ENCODE assay signal across 34 mouse cellular contexts in genomic region chr4:54081411-54081810, GRCm38 (mm10).
"Had no signal": no experiment of that assay in that cellular context is flagged by ENCODE, and none has a peak within 500 bp of the region (broad histone marks: within the 10 kb centered on the region; RNA-seq: fewer than 3 reads in every experiment).

No protein-coding gene starts in this region.

- H3K36me3 ChIP-seq: heart, embryonic 10.5 days; heart, embryonic 13.5 days; heart, embryonic 15.5 days; hindbrain, embryonic 10.5 days; hindbrain, embryonic 12.5 days; hindbrain, embryonic 13.5 days; hindbrain, embryonic 15.5 days; intestine, embryonic 15.5 days; kidney, embryonic 15.5 days had no signal

- H3K27ac ChIP-seq: heart, embryonic 10.5 days; heart, embryonic 13.5 days; heart, embryonic 15.5 days; hindbrain, embryonic 10.5 days; hindbrain, embryonic 12.5 days; hindbrain, embryonic 13.5 days; hindbrain, embryonic 14.5 days; hindbrain, embryonic 15.5 days; hindbrain, postnatal 0 days; intestine, embryonic 15.5 days; kidney, embryonic 15.5 days; kidney, postnatal 0 days; layer of hippocampus, adult 2 months had no signal

- DNase-seq: heart, postnatal 10 days; heart, postnatal 14 days; heart, postnatal 36 days; heart, postnatal 4 days; kidney, adult 11 months; kidney, adult 18-20 months; kidney, adult 2 months; kidney, adult 8-10 months; kidney, adult 9 months; kidney, postnatal 10 days; kidney, postnatal 14 days; kidney, postnatal 25 days; kidney, postnatal 36 days; kidney, postnatal 4 days; layer of hippocampus, adult 9-11 months; layer of hippocampus, postnatal 36 days had no signal

- H3K9ac ChIP-seq: heart, embryonic 13.5 days; heart, embryonic 15.5 days; hindbrain, embryonic 12.5 days; hindbrain, embryonic 13.5 days; hindbrain, embryonic 14.5 days; hindbrain, embryonic 15.5 days; intestine, embryonic 15.5 days; kidney, embryonic 15.5 days had no signal

- H3K4me1 ChIP-seq: heart, embryonic 10.5 days; heart, embryonic 13.5 days; heart, embryonic 15.5 days; hindbrain, embryonic 10.5 days; hindbrain, embryonic 12.5 days; hindbrain, embryonic 15.5 days; intestine, embryonic 15.5 days; kidney, embryonic 15.5 days had no signal

- ATAC-seq: hindbrain, embryonic 16.5 days; hindbrain, postnatal 0 days; inflammation-experienced regulatory T-cells, adult 6 months; intestine, embryonic 15.5 days; intestine, embryonic 16.5 days; intestine, postnatal 0 days had no signal

- H3K4me2 ChIP-seq: heart, embryonic 11.5 days; heart, embryonic 13.5 days; heart, embryonic 15.5 days; hindbrain, embryonic 12.5 days; hindbrain, embryonic 13.5 days; hindbrain, embryonic 14.5 days; hindbrain, embryonic 15.5 days; intestine, embryonic 15.5 days; kidney, embryonic 15.5 days had no signal

- H3K27me3 ChIP-seq: heart, embryonic 15.5 days; hindbrain, embryonic 12.5 days; hindbrain, embryonic 13.5 days; hindbrain, embryonic 15.5 days; intestine, embryonic 15.5 days; kidney, embryonic 15.5 days had no signal

- H3K4me3 ChIP-seq: heart, embryonic 10.5 days; heart, embryonic 13.5 days; heart, embryonic 15.5 days; hindbrain, embryonic 10.5 days; hindbrain, embryonic 12.5 days; hindbrain, embryonic 13.5 days; hindbrain, embryonic 15.5 days; intestine, embryonic 15.5 days; kidney, embryonic 15.5 days; layer of hippocampus, adult 2 months had no signal

- H3K9me3 ChIP-seq: heart, embryonic 10.5 days; heart, embryonic 13.5 days; heart, embryonic 15.5 days; hindbrain, embryonic 10.5 days; hindbrain, embryonic 12.5 days; hindbrain, embryonic 13.5 days; hindbrain, embryonic 15.5 days; intestine, embryonic 15.5 days; kidney, embryonic 15.5 days had no signal
